Mouse (Mus musculus): ENCODE results near the gene Dkc1.

GRCm38 (mm10) chrX:75083982-75084773, 11.5 kb upstream of the Dkc1 start:
- TF ChIP-seq FLI1 (IDR thresholded peaks at IDR 0.05; ENCODE audit: low read length) (no peak), GATA1 (IDR thresholded peaks at IDR 0.05; ENCODE audit: borderline replicate concordance, low read length) (no peak)

Measured in megakaryocyte, embryonic 14.5 days (primary cell).